Mouse (Mus musculus) E14TG2a.4 (cell line): Measurements from ENCODE around the gene Usp46.

Experiments
- CTCF ChIP-seq: conservative IDR thresholded peaks from 2 replicates; pipeline ENCODE4 v1.5.1; 2014; ENCODE audit warnings: low read length
- NANOG ChIP-seq: IDR thresholded peaks from 2 replicates; pipeline ENCODE4 v1.6.1; 2014; ENCODE audit warnings: borderline replicate concordance, low read length, mixed read lengths

DNA sequence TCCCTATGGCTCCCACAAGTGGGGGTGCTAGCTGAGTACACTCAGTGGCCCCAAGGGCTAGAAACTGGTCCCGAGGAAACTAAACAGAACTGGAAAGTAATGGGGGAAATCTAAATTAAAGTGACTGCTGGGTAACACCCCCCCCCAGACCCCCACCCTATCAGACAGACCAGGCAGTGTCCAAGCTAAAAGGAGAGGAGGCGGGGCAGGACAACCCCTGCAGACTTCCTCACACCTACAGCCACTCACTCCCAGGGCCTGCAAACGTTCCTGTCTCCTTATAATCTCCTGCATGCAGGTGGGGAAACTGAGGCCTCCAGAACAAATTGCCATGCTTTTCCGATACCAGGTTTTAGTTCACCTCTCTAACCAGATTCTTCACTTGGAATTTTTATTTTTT lies 885 bp downstream of the Usp46 start:
- no peak for TF ChIP-seq CTCF
- no peak for TF ChIP-seq NANOG
